Mouse (Mus musculus): ENCODE data around the gene Kcnma1. TPM values are rescaled to one million over a fixed set of nuclear protein-coding genes. Genes with fewer than 3 reads are reported as not detected.

The Kcnma1 gene
- total RNA-seq, 1 experiment from 2014 or later = not detected

GRCm38 (mm10) chr14:23710954-23711353, 303.3 kb downstream of the Kcnma1 start:
- ATAC-seq (replicated peaks; ENCODE audit: low read depth, poor library complexity, severe bottlenecking) = no peak

GRCm38 (mm10) chr14:23706837-23707236, 307.5 kb downstream of the Kcnma1 start:
- no peak for ATAC-seq (replicated peaks; ENCODE audit: low read depth, poor library complexity, severe bottlenecking)

DNA sequence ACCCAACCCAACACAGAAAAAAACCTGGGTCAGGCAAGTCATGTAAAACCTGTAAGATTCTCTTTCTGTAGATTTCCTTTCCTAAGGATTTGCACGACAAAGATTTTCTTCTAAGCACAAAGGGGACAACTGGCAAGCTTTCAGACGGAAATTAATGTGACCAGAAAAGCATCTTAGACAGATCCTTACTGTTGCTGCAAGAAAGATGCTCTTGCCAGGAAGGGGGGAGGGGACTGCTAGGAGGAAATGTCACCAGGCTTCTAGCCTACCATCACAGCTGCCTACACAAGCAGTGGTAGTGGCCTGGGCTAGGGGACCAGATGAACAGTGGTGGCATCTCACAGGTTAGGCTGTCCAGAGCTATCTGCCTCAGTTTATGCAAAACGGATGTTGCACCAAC, 308.6 kb downstream of the Kcnma1 start:
- ATAC-seq (replicated peaks; ENCODE audit: low read depth, poor library complexity, severe bottlenecking) = no peak

GRCm38 (mm10) chr14:23704303-23704702, 310.0 kb downstream of the Kcnma1 start:
- ATAC-seq (replicated peaks; ENCODE audit: low read depth, poor library complexity, severe bottlenecking) = no peak

DNA sequence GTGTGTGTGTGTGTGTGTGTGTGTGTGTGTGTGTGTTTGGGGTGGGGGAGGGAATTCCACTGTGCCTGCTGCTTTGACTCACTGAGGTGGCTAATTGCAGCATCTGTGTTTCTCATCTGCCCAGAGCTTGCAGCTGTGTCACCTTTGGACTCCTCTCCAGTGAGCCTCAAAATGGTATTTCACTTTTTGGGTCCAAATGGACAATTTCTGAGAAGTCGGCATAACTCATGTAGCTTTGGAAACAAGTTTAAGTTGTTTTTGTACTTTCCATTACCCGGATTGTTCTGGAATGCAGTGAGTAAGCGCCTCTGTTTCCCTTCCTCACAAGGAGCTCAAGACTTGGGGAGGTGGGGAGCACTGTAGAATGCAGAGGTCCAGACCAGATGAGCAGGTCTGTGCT, 317.9 kb downstream of the Kcnma1 start:
- no peak for ATAC-seq (replicated peaks; ENCODE audit: low read depth, poor library complexity, severe bottlenecking)

DNA sequence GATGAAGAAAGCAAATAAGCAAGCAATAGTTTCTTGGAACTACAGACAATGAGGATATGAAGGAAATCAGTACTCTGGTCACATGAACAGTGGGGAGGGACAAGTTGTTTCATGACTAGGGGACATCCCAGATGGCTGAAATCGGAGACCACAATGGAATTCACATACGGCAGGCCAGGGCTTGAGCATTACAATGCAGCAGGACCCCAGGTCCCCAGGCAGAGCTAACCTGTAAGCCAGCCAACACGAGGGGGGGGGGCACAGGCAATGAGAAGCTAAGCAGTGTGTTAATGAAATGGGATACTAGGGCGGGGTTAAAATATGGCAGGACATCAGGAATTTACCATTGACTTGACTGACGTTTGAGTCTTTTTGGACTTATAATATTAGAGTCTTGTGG, 324.6 kb downstream of the Kcnma1 start:
- no peak for ATAC-seq (replicated peaks; ENCODE audit: low read depth, poor library complexity, severe bottlenecking)

- ATAC-seq (replicated peaks; ENCODE audit: low read depth, poor library complexity, severe bottlenecking) = no peak
Measured at GRCm38 (mm10) chr14:23688513-23688912, 325.8 kb downstream of the Kcnma1 start.

DNA sequence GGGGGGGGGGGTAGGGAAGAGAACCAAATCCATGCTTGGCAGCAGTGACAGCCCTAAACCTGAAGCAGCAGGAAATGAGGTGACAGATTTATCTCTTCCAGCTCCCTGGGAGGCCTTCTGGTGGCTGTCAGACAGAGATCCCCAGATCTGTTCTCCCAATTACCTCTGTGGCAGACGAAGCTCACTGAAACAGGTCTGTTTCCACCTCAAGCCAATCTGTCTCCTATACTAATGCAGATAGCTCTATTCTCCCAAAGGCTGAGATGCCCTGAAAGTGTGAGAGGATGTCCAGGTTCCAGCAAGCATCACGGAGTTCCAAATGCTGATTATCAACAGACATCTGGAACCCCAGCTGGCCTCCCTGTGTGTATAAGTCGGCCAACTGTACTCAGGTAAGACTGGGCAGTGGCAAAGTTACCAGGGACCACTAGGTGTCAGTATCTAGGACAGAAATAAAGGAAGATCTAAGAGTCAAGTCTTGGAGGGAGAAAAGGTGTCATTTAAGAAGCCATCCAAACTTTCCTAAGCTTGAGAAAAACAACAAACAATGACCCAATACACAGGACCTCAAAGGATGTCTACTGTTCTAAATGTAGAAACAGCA, 329.7 kb downstream of the Kcnma1 start:
- ATAC-seq (replicated peaks; ENCODE audit: low read depth, poor library complexity, severe bottlenecking) = no peak

- ATAC-seq (replicated peaks; ENCODE audit: low read depth, poor library complexity, severe bottlenecking) = no peak
Measured at GRCm38 (mm10) chr14:23682758-23683157, 331.5 kb downstream of the Kcnma1 start.

DNA sequence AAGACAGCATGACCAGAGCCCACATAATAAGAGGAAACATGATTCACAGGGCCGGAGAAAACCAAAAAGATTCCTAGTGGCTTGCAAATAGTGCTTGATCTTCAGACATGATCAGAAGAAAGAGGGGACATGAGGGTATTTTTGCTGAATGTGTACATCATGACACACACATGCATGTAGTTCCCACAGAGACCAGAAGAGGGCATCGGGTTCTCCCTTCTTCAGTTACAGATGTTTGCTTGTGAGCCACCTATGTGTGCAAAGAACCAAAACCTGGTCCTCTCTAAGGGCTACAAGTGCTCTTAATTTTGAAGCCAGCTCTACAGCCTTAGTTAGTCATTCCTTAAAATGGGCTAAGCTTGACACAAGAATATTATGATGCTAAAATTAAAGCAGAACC, 334.9 kb downstream of the Kcnma1 start:
- ATAC-seq (replicated peaks; ENCODE audit: low read depth, poor library complexity, severe bottlenecking) = no peak; the same call in 1 of the 2 replicates

DNA sequence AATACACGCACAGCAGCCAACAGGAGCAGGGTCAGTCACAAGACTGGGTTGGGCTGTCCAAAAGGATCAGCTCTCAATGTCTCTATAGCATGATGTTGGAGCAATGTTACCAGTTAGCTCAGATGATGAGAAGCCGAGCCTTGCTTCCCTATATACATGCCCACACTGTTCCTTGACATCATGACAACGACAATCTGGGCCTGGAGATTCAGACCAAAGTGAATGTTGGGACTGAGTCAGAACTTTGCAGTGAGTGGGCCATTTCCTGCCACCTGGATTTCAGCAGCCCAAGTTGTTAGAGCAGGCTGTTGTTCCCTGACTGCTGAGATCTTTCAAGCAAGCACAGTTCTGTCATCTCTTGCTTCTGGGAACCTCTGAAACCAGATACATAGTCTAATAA, 347.9 kb downstream of the Kcnma1 start:
- no peak for ATAC-seq (replicated peaks; ENCODE audit: low read depth, poor library complexity, severe bottlenecking)

- no peak for ATAC-seq (replicated peaks; ENCODE audit: low read depth, poor library complexity, severe bottlenecking)
Measured at GRCm38 (mm10) chr14:23651682-23652081, 362.6 kb downstream of the Kcnma1 start.

DNA sequence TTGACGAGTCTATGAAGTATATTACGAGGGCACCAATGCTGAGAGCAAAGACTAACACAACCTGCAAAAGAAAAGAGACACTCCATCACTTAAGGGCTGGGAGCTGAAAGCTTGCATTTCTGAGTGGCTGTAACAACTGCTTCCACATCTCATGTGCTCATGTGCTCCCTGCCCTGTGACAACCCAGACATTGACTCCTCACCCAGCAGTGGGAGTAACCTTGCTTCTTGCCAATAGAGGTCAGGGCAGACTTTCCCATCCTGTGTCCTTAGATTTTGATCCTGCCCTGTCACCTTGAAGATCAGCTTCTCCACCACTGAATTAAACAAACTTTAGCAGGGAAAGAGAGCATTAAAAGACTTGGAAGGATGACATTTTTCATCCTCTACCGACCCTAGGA, 364.2 kb downstream of the Kcnma1 start:
- no peak for ATAC-seq (replicated peaks; ENCODE audit: low read depth, poor library complexity, severe bottlenecking)

DNA sequence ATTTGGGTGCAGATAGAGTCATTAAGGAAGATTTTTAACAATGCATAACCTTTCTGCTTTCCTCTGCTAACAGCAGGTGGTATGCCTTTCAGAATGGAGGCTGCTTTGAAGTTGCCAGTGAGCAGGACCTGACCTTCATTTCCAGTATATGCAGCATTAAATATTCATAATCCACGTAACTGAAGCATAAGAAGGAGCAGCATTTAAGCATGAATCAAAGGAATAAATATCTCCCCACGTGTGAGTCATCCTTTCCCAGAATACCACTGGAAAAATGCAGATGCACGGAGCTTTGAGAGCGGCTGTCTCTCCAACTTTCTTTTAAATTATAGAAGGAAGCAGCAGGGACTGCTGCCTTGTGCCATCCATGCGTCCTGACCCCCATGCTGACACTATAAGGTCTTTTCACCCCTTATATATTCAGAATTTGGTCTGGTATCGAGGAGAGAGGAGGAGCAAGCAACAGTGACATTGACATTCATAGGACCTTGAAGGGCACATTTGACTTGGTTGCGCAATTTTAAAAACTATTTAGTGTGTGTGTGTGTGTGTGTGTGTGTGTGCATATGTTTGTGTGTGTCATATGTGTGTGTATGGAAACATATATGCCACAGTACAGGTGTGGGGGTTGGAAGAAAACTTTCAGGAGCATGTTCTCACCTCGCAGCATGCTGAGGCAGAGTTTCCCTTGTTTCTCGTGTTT, 368.8 kb downstream of the Kcnma1 start:
- no peak for ATAC-seq (replicated peaks; ENCODE audit: low read depth, poor library complexity, severe bottlenecking)

- no peak for ATAC-seq (replicated peaks; ENCODE audit: low read depth, poor library complexity, severe bottlenecking)
Measured at GRCm38 (mm10) chr14:23643162-23643561, 371.1 kb downstream of the Kcnma1 start.

- ATAC-seq (replicated peaks; ENCODE audit: low read depth, poor library complexity, severe bottlenecking) = no peak
Measured at GRCm38 (mm10) chr14:23640665-23641064, 373.6 kb downstream of the Kcnma1 start.

DNA sequence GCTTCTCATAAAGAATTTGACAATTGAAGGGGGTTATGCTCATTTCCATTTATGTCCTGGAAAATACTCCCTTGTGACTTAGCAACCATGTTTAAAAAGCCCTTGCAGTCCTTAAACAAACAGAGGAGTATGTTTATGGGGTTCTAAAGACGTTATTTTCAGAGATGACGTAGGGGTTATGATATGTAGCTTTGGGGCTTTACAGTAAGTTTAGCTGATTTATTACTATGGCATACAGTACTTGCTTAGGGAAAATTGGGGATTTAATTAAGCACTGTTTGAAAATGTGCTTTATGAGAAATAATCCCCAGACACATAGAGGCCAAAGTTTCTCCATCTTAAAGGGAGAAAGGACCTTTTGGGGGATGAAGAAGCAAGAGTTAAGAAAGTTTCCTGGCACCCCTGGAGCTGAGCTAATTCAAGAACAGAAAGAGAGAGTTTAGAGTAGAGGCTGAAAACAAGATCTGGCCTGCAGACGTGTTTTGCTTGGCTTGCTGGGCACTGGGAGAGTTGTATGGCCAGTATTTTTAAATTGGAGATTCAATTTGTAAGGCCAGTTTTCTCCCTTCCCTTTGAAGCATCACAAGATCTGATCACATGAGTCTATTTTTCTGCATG, 376.1 kb downstream of the Kcnma1 start:
- no peak for ATAC-seq (replicated peaks; ENCODE audit: low read depth, poor library complexity, severe bottlenecking)

GRCm38 (mm10) chr14:23635903-23636302, 378.4 kb downstream of the Kcnma1 start:
- ATAC-seq (replicated peaks; ENCODE audit: low read depth, poor library complexity, severe bottlenecking) = no peak

DNA sequence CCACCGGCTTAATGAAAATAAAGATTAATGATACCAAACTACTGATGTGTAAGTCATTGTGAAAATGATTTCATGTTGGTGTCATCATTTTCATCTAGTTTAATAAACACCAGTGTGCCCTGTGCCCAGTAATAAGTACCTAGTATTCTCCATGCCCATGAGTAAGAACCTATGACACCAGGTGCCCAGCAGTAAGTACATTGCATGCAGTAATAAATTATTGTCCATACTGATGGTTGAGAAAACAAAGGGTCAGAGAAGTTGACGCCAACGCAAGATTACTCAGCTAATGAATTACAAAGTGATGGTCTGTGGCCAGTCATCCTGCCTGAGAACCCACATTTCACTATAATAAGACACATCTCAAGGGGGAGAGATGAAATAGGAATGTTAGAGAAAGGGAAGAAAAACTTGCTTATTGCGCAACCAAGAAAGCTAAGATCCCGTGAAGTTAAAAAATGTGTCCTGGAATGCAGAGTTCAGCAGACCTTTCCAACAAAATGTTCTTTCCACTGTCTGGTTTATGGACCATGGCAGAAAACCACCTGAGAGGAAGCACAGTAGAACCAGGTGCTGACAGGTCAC, 381.2 kb downstream of the Kcnma1 start:
- no peak for ATAC-seq (replicated peaks; ENCODE audit: low read depth, poor library complexity, severe bottlenecking)

- no peak for ATAC-seq (replicated peaks; ENCODE audit: low read depth, poor library complexity, severe bottlenecking)
Measured at GRCm38 (mm10) chr14:23626925-23627324, 387.4 kb downstream of the Kcnma1 start.

GRCm38 (mm10) chr14:23626114-23626513, 388.2 kb downstream of the Kcnma1 start:
- no peak for ATAC-seq (replicated peaks; ENCODE audit: low read depth, poor library complexity, severe bottlenecking)

Measured in common myeloid progenitor, adult 5-6 weeks (primary cell).